Mouse (Mus musculus) hindbrain, embryonic 12.5 days (tissue): Measurements from ENCODE around the gene Mrps9. TPM values are rescaled to one million over a fixed set of nuclear protein-coding genes. Genes with fewer than 3 reads are reported as not detected.
"Not testable (repeated sequence)": the region's sequence is repeated elsewhere in the genome, so short reads cannot be mapped to it uniquely, and the experiment has no call there.

Experiments
- ATAC-seq: fragments of 200-750 bp; cut with Nextera tagmentation; 2 replicates; pipeline ENCODE4 v1.8.0; 2017; ENCODE audit warnings: moderate TSS enrichment; ENCODE audit not compliant: low FRiP score
- H3K27ac ChIP-seq: fragments of 300-500 bp; sonication (generic); 2 replicates; pipeline ENCODE4 v1.5.1; 2016; ENCODE audit warnings: mild to moderate bottlenecking
- H3K27me3 ChIP-seq: fragments of 300-500 bp; sonication (generic); 2 replicates; pipeline ENCODE4 v1.6.1; 2016; ENCODE audit warnings: mild to moderate bottlenecking
- H3K36me3 ChIP-seq: fragments of 300-500 bp; sonication (generic); 2 replicates; pipeline ENCODE4 v1.6.1; 2016; ENCODE audit warnings: mild to moderate bottlenecking
- H3K4me1 ChIP-seq: fragments of 300-500 bp; sonication (generic); 2 replicates; pipeline ENCODE4 v1.6.1; 2016
- H3K4me2 ChIP-seq: fragments of 300-500 bp; sonication (generic); replicated peaks from 2 replicates; pipeline ENCODE4 v1.6.1; 2016; ENCODE audit warnings: mild to moderate bottlenecking
- H3K4me3 ChIP-seq: fragments of 300-500 bp; sonication (generic); 2 replicates; pipeline ENCODE4 v1.5.1; 2016; ENCODE audit warnings: mild to moderate bottlenecking
- H3K9ac ChIP-seq: fragments of 300-500 bp; sonication (generic); 2 replicates; pipeline ENCODE4 v1.6.1; 2016; ENCODE audit warnings: mild to moderate bottlenecking, moderate library complexity
- H3K9me3 ChIP-seq: fragments of 300-500 bp; sonication (generic); replicated peaks from 2 replicates; pipeline ENCODE4 v1.6.1; 2016; ENCODE audit warnings: mild to moderate bottlenecking
- WGBS: fragments of 180-500 bp; shearing (Covaris S2); methylation state at CpG from one replicate; pipeline ENCODE4 v1.1.7; 2016; 5-methylcytosine and 5-hydroxymethylcytosine counted together
- polyA plus RNA-seq: library from polyadenylated mRNA; unstranded; fragments of >200 nt; fragmentation: Nextera tagmentation; extraction: Ambion mirVana; gene quantifications from 2 replicates; pipeline ENCODE4 v1.2.1, GENCODE M21; 2016

Mrps9 gene
- polyA plus RNA-seq, 1 experiment from 2014 or later, result 40.5 TPM

GRCm38 (mm10) chr1:42876463-42877093, 25.5 kb downstream of the Mrps9 start:
- H3K27ac ChIP-seq, result peak overlapping the region; percentile 84
- no peaks in the 10 kb centered on the region for H3K36me3 ChIP-seq
- H3K9me3 ChIP-seq, result no peaks in the 10 kb centered on the region
- 59% methylated on average over 4 of the region's 4 CpGs for WGBS
- H3K4me3 ChIP-seq, result no peak overlapping the region
- ATAC-seq, result peak; percentile 91
- H3K4me2 ChIP-seq, result peak overlapping the region; percentile 35; the same call in 1 of the 2 replicates
- H3K4me1 ChIP-seq, result peaks cover 17% of the 10 kb centered on the region
- no peak overlapping the region for H3K9ac ChIP-seq
- no peaks in the 10 kb centered on the region for H3K27me3 ChIP-seq

GRCm38 (mm10) chr1:42877264-42877663, 26.2 kb downstream of the Mrps9 start:
- peak; percentile 91 for ATAC-seq
- Histone ChIP-seq H3K4me2 (peak overlapping the region; percentile 35), H3K4me1 (peaks cover 17% of the 10 kb centered on the region), H3K9ac (no peak overlapping the region), H3K27me3 (no peaks in the 10 kb centered on the region), H3K27ac (peak overlapping the region; percentile 84), H3K9me3 (no peaks in the 10 kb centered on the region), H3K36me3 (no peaks in the 10 kb centered on the region), H3K4me3 (no peak overlapping the region)
- 44% methylated on average over 10 of the region's 10 CpGs for WGBS

GRCm38 (mm10) chr1:42878851-42879250, 27.8 kb downstream of the Mrps9 start:
- Histone ChIP-seq H3K27me3 (no peaks in the 10 kb centered on the region), H3K9ac (no peak overlapping the region), H3K9me3 (no peaks in the 10 kb centered on the region), H3K4me3 (no peak overlapping the region), H3K27ac (no peak overlapping the region), H3K4me2 (no peak overlapping the region), H3K4me1 (peaks cover 17% of the 10 kb centered on the region), H3K36me3 (no peaks in the 10 kb centered on the region)
- WGBS, result 94% methylated on average over 5 of the region's 5 CpGs
- ATAC-seq, result no peak

GRCm38 (mm10) chr1:42882258-42882657, 31.2 kb downstream of the Mrps9 start:
- Histone ChIP-seq H3K9ac (no peak overlapping the region), H3K27ac (no peak overlapping the region), H3K4me3 (no peak overlapping the region), H3K4me2 (no peak overlapping the region), H3K4me1 (peaks cover 6% of the 10 kb centered on the region), H3K27me3 (no peaks in the 10 kb centered on the region), H3K9me3 (no peaks in the 10 kb centered on the region), H3K36me3 (no peaks in the 10 kb centered on the region)
- 96% methylated on average over 2 of the region's 2 CpGs for WGBS
- ATAC-seq, result no peak

GRCm38 (mm10) chr1:42883418-42883817, 32.4 kb downstream of the Mrps9 start:
- H3K4me3 ChIP-seq, H3K4me1 ChIP-seq, H3K36me3 ChIP-seq, H3K9me3 ChIP-seq, H3K27me3 ChIP-seq, ATAC-seq, H3K4me2 ChIP-seq, H3K9ac ChIP-seq, H3K27ac ChIP-seq: not testable (repeated sequence)
- WGBS, result 100% methylated on average over 1 of the region's 2 CpGs

- no peak overlapping the region for H3K4me3 ChIP-seq
- no peak for ATAC-seq
- no peaks in the 10 kb centered on the region for H3K9me3 ChIP-seq
- H3K4me2 ChIP-seq, result no peak overlapping the region
- peaks cover 26% of the 10 kb centered on the region for H3K4me1 ChIP-seq
- no peak overlapping the region for H3K9ac ChIP-seq
- no peaks in the 10 kb centered on the region for H3K36me3 ChIP-seq
- 81% methylated on average over 11 of the region's 11 CpGs for WGBS
- H3K27ac ChIP-seq, result peak overlapping the region; percentile 81; the same call in 1 of the 2 replicates
- no peaks in the 10 kb centered on the region for H3K27me3 ChIP-seq
These were observed 36.8 kb downstream of the Mrps9 start for GRCm38 (mm10) chr1:42887835-42888234.

- Histone ChIP-seq H3K36me3 (no peaks in the 10 kb centered on the region), H3K4me2 (peak overlapping the region; percentile 34), H3K4me1 (peaks cover 26% of the 10 kb centered on the region), H3K4me3 (no peak overlapping the region), H3K27ac (peak overlapping the region; percentile 81), H3K27me3 (no peaks in the 10 kb centered on the region), H3K9me3 (no peaks in the 10 kb centered on the region), H3K9ac (no peak overlapping the region)
- ATAC-seq, result peak; percentile 84
- WGBS, result 28% methylated on average over 22 of the region's 22 CpGs
These were observed 37.7 kb downstream of the Mrps9 start for GRCm38 (mm10) chr1:42888541-42889349.

- H3K4me2 ChIP-seq, result no peak overlapping the region
- no peaks in the 10 kb centered on the region for H3K27me3 ChIP-seq
- ATAC-seq, result peak; percentile 64
- H3K9ac ChIP-seq, result no peak overlapping the region
- no peaks in the 10 kb centered on the region for H3K9me3 ChIP-seq
- WGBS, result 19% methylated on average over 7 of the region's 7 CpGs
- H3K36me3 ChIP-seq, result no peaks in the 10 kb centered on the region
- H3K4me1 ChIP-seq, result peaks cover 26% of the 10 kb centered on the region
- H3K27ac ChIP-seq, result peak overlapping the region; percentile 81
- H3K4me3 ChIP-seq, result no peak overlapping the region
These were observed 38.4 kb downstream of the Mrps9 start for GRCm38 (mm10) chr1:42889421-42889887.

- no peak for ATAC-seq
- no peak overlapping the region for H3K27ac ChIP-seq
- no peaks in the 10 kb centered on the region for H3K9me3 ChIP-seq
These were observed 43.7 kb downstream of the Mrps9 start for GRCm38 (mm10) chr1:42894695-42895094.

GRCm38 (mm10) chr1:42905148-42905547, 54.1 kb downstream of the Mrps9 start:
- H3K27ac ChIP-seq, result no peak overlapping the region
- WGBS, result 76% methylated on average over 11 of the region's 11 CpGs
- no peaks in the 10 kb centered on the region for H3K9me3 ChIP-seq
- peaks cover 25% of the 10 kb centered on the region for H3K36me3 ChIP-seq
- H3K4me2 ChIP-seq, result no peak overlapping the region
- H3K4me1 ChIP-seq, result no peaks in the 10 kb centered on the region
- no peak overlapping the region for H3K4me3 ChIP-seq
- no peak overlapping the region for H3K9ac ChIP-seq
- H3K27me3 ChIP-seq, result no peaks in the 10 kb centered on the region
- no peak for ATAC-seq

More at GRCm38 (mm10) chr1:42894695-42895094, 43.7 kb downstream of the Mrps9 start:
- H3K4me1 ChIP-seq, result peaks cover 9% of the 10 kb centered on the region
- H3K4me3 ChIP-seq, result no peak overlapping the region
- H3K9ac ChIP-seq, result no peak overlapping the region
- H3K27me3 ChIP-seq, result no peaks in the 10 kb centered on the region
- no peak overlapping the region for H3K4me2 ChIP-seq
- H3K36me3 ChIP-seq, result peaks cover 14% of the 10 kb centered on the region

- Histone ChIP-seq H3K27ac (no peak overlapping the region), H3K9ac (no peak overlapping the region), H3K4me1 (peaks cover 6% of the 10 kb centered on the region; the same call in 1 of the 2 replicates), H3K27me3 (no peaks in the 10 kb centered on the region), H3K9me3 (no peaks in the 10 kb centered on the region), H3K4me3 (no peak overlapping the region), H3K4me2 (no peak overlapping the region), H3K36me3 (peaks cover 15% of the 10 kb centered on the region)
- no peak for ATAC-seq
- WGBS, result 80% methylated on average over 7 of the region's 7 CpGs
These were observed 55.7 kb downstream of the Mrps9 start for GRCm38 (mm10) chr1:42906696-42907095.

GRCm38 (mm10) chr1:42907153-42907552, 56.1 kb downstream of the Mrps9 start:
- H3K4me1 ChIP-seq, result peaks cover 6% of the 10 kb centered on the region; the same call in 1 of the 2 replicates
- no peak overlapping the region for H3K4me3 ChIP-seq
- H3K36me3 ChIP-seq, result peaks cover 15% of the 10 kb centered on the region
- no peaks in the 10 kb centered on the region for H3K9me3 ChIP-seq
- H3K27ac ChIP-seq, result no peak overlapping the region
- H3K27me3 ChIP-seq, result no peaks in the 10 kb centered on the region
- no peak overlapping the region for H3K9ac ChIP-seq
- no peak overlapping the region for H3K4me2 ChIP-seq
- ATAC-seq, result no peak
- WGBS, result 52% methylated on average over 4 of the region's 4 CpGs
